Mouse (Mus musculus): ENCODE results near the gene Gm10401. TPM values are rescaled to one million over a fixed set of nuclear protein-coding genes. Genes with fewer than 3 reads are reported as not detected.

Gm10401 gene
- not detected in 2 replicates for total RNA-seq (2014; fragmentation: Nextera tagmentation)
- total RNA-seq (2017): 6.0 TPM in 1 of 2 replicates, not detected in the other

- ATAC-seq (replicated peaks; ENCODE audit: low FRiP score, low TSS enrichment, poor library complexity, severe bottlenecking): no peak
Observed at GRCm38 (mm10) chr5:115098195-115098594, at the start of gene Gm10401. TSS of gene Gm10401 (minus strand) at chr5:115098295.

GRCm38 (mm10) chr5:115147388-115147787 is 49.3 kb upstream of the Gm10401 start:
- no peak for ATAC-seq (replicated peaks; ENCODE audit: low FRiP score, low TSS enrichment, poor library complexity, severe bottlenecking)

GRCm38 (mm10) chr5:115146747-115147130 is 48.6 kb upstream of the Gm10401 start:
- no peak for ATAC-seq (replicated peaks; ENCODE audit: low FRiP score, low TSS enrichment, poor library complexity, severe bottlenecking)

DNA sequence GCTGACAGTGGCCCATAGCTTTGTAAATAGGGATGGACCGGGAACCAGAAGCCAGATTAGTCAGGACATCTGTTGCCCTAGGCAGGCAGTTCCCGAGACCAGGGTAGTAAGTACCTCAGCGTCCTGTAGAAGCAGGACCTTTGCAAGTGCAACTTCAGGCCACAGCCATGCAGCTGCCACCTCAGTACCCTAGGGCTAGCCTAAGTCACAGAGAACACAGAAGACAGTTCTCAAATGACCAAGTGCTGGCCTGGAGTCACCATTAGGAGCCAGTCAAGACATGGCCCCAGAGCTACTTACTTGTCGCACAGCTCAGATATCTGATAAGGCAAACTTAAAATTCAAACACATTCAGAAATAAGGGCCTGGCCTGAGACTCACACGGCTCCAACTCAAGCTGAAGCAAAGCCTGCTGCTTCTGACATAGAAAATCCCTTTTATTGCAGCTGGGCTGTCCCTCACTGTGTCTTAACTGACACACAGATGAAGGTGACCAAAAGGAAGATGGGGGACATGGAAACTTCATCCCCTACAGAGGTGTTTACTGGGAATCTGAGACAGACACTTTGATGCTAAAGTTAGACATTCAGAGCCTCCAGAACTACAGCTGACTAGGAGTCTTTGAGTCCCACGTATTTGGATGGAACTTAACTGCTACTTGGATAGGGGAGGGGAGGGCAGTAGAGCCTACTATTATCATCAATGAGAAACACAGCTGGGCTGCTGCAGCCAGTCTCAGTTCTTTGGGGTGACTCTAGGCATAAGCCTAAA is 48.1 kb upstream of the Gm10401 start:
- ATAC-seq (replicated peaks; ENCODE audit: low FRiP score, low TSS enrichment, poor library complexity, severe bottlenecking): no peak

DNA sequence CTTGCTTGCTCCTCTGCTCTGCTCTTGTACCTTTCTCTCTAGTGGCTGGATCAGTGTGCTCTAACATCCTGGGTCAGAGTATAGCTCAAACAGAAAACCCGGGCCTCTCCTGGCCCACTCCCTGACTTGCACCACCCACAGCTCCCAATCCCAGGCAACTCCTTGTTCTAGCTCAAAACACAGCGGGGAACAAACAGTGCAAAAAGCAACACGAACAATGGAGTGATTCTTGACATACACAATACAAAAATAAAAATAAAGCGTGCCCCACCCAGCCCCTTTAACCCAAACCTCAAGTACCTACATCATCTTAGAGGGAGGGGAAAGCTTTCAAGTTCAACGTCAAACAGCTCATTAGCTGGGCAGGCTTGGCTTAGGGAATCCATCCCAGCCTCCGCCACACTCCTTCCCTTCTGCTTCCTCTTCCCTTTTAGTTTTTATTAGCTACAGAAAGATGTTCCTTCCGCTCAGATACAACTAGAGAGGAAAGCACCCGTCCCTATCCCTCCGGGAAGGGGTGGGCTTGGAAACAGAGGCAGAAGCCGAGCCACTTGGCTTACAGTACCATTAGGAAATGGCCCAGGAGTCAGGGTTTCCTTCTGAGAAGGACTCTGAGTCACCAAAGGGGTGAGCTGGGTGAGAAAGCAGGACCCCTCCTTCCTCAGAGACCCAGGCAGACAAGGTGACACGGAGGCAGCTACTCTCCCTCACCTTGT is 47.3 kb upstream of the Gm10401 start:
- no peak for ATAC-seq (replicated peaks; ENCODE audit: low FRiP score, low TSS enrichment, poor library complexity, severe bottlenecking)

GRCm38 (mm10) chr5:115144471-115144870 is 46.4 kb upstream of the Gm10401 start:
- no peak for ATAC-seq (replicated peaks; ENCODE audit: low FRiP score, low TSS enrichment, poor library complexity, severe bottlenecking)

DNA sequence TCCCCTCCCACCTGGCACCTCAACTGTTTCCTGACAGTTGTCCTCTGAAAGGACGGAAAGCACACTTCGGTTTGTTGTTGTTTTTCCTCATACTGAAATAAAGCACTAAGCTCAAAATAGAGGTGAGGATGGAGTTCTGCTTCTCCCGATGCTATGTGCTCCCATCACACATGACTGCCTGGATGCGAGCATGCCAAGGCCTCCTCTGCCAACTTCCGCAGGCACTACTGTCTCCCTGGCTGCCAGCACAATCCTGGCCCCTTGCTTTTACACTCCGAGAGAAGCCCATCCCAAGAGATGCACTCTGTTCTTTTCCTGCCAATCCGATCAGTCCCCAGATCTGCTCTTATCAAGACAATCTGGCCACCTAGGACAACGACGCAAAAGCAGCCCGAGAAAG is 45.5 kb upstream of the Gm10401 start:
- ATAC-seq (replicated peaks; ENCODE audit: low FRiP score, low TSS enrichment, poor library complexity, severe bottlenecking): no peak

DNA sequence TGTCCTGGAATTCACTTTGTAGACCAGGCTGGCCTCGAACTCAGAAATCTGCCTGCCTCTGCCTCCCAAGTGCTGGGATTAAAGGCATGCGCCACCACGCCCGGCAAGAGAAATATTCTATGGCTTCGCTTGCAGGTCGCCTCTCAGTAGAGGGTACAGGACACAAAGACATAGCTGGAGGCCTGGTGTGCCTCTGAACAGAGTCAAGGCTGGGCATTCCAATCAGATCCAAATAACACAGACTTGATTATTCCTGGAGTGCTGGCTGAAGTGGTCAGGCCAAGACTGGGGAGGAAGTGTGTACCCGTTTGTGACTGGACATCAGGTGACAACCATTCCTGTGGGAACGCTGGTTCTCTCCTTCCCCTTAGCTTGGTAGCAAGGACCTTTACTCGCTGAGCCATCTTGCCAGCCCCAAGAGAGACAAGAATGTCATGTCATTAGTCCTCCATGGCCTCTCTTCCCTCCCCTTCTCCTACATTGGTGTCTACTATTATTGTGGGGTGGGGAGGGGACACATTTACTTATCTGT is 44.1 kb upstream of the Gm10401 start:
- no peak for ATAC-seq (replicated peaks; ENCODE audit: low FRiP score, low TSS enrichment, poor library complexity, severe bottlenecking)

GRCm38 (mm10) chr5:115140726-115141125 is 42.6 kb upstream of the Gm10401 start:
- no peak for ATAC-seq (replicated peaks; ENCODE audit: low FRiP score, low TSS enrichment, poor library complexity, severe bottlenecking)

DNA sequence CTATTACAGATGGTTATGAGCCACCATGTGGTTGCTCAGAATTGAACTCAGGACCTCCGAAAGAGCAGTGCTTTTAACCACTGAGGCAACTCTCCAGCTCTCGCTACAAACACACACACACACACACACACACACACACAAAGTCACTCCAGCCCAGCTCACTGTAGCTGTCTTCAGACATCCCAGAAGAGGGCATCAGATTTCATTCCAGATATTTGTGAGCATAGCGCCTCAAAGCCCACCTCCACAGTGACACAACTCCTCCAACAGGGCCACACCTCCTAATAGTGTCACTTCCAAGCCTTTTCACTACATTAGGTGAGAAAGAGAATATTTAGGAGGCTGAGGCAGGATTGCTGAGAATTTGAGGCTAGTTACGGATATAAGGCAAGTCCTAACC is 41.0 kb upstream of the Gm10401 start:
- no peak for ATAC-seq (replicated peaks; ENCODE audit: low FRiP score, low TSS enrichment, poor library complexity, severe bottlenecking)

DNA sequence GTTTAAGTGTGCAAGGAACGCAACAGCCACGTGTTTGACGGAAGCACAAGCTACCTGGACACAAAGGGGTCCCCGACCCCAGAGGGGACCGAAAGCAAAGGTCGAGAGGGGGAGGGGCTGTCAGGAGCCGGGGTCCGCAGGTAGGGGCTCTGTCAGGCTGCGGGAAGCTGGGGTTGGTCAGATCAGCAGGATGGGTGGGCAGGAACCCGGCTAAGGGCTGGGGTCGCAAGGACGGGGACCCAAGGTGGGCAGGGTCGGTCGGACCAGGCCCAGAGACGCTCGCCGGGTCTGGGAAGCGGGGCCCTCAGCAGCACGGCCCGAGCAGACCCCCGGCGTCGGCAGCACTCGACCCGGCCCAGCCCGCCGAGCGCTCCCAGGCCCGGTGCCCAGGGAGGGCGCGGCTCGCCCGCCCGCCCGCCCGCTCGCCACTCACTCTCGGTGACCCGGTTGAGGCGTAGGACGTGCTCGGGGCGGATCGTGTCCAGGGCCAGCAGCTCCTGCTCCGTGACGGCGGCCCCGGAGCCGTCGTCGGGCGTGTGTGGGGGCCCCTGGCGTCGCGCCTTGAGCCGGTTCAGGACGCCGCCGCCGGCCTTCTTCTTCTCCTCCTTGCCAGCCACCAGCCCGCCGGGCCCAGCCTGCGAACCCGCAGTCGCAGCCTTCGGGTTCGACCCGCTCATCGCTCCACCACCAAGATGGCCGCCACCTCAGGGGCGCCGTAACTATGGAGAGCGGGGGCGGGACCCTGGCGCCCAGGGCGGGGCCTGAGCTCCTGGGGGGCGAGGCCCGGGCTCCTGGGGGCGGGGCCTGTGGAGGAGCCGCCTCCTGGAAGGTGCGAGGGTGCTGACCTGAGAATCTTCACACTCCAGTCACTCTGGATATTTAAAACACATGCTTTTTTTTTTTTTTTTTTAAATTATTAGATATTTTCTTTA is 36.4 kb upstream of the Gm10401 start, which contains the start of gene Unc119b:
TSS of gene Unc119b (minus strand) at position 742 of the 932 bp plus-strand sequence.
- peak; percentile 96 for ATAC-seq (replicated peaks; ENCODE audit: low FRiP score, low TSS enrichment, poor library complexity, severe bottlenecking)

DNA sequence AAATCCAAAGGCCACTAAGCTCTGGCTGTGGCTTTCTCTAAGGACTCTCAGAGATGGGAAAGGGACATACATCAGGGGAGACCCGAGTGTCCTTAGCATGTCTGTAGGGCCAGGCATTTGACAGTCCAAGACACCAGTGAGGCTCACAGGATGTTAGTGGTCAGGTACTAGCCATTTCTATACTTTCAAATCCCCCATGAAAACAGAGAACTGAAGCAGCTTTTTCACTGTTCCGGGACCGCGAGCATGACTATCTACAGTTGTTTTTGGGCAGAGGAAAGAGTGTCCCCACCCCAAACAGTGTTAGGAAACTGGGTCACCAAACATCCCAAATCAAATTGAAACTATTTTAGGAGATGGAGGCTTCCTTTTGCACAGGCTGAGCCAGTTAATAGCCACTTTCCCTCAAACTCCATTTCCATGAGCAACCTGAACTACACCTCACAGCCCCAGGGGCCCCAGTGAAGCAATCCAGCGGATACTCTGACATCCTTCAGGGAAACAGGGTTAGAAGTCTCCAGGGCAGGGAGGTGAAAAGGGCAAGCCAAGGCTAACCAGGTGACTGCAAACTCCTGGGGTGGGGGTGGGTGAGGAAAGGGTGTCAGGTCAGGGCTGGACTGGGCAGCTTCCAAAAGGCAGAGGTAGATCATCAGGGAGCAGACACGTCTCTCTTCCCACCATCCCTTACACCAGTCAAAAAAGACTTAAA is 35.4 kb upstream of the Gm10401 start:
- ATAC-seq (replicated peaks; ENCODE audit: low FRiP score, low TSS enrichment, poor library complexity, severe bottlenecking): no peak

DNA sequence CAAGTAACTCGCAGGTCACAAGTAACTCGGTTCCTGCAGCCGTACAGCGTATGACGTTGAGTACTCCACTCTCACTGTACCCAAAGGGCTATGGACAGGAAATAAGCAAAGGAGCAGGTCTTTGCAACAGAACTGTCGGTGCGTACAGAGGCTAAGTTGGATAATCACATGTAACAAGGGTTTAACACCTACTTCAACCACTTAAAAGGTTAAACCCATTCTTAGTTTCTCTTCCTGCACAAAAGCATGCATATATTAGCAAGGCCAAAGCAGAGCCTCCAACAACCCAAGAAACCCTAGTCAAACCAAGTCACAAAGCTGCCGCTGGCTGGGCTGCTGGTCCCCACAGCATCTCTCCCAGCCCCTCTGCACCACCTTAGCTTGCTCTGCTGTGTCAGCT is 34.4 kb upstream of the Gm10401 start:
- ATAC-seq (replicated peaks; ENCODE audit: low FRiP score, low TSS enrichment, poor library complexity, severe bottlenecking): no peak

DNA sequence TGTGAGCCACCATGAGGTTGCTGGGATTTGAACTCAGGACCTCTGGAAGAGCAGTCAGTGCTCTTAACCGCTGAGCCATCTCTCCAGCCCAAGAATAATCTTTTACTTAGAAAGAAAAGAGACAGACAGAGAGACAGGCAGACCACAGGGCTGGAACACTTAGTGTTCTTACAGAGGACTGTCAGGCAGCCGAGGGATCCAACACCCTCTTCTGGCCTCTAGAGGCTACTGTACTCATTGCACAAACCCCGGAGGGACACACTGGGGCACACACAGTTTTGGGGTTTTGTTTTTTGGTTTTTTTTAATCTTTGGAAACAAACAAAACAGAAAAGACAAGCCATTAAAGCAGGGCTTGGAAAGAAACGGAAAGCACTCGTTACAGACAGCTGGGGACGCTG is 31.2 kb upstream of the Gm10401 start:
- ATAC-seq (replicated peaks; ENCODE audit: low FRiP score, low TSS enrichment, poor library complexity, severe bottlenecking): no peak

DNA sequence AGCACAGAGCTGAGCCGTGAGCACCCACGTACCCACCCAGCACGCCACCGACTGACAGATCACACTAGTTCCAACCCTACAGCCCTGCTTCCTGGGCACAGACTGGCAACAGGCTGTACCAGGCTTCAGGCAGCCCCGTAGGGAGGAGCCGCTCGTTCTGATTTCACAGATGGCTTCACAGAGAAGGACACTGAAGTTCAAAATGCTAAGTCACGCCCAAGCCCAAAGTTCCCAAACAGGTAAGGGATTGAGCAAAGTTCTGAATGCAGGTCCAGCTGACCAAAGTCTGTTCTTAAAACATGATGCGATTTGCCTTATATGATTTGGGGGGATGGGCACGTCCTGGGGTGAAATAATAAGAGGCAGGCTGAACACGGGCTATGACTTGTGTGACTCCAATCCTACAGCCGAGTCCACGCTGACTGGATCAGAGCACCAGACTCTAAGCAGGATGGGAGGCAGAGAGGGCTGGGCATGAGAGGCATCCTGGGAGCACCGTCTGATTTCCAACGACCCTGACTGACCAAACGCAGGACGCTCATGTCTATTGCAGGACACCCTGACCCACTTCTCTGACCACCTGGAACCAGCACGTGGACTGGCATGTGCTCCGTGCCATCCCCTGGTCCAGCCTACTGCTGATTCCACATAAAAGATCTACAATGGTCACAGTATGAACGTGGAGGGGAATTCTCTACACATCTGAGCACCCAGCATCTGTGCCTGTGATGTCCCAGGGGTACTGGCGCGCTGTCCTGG is 29.5 kb upstream of the Gm10401 start:
- ATAC-seq (replicated peaks; ENCODE audit: low FRiP score, low TSS enrichment, poor library complexity, severe bottlenecking): no peak

DNA sequence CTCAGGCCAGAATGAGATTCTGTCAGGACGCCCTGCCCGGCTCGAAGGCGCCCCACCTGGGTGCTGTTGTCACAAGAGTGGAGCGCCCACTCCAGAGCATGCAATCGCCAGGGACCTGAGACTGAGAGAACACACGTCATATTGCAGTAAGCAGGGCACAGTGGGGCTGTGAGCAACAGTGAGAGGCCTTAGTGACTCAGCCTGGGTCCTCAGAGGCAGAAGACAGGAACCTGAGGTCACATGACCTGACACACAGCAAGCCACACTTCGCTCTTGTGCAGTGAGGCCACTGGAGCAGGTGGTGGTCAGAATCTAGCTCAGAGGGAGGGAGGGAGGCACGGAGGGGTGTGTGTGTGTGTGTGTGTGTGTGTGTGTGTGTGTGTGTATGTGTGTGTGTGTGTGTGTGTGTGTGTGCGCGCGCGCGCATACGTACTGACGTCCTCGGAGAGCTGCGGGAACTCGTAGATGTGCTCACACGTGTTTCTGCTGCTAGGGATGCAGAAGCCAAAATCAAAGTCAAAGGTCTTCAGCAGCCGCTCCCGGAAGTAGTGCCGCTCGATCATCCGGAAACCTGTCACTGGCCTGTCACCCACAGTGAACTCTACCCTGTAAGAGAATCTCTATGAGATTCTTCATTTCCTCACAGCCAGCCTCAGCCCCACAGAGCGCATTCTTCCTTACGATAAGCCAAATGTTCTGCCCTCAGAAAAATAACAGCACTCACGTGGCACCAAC is 28.6 kb upstream of the Gm10401 start:
- no peak for ATAC-seq (replicated peaks; ENCODE audit: low FRiP score, low TSS enrichment, poor library complexity, severe bottlenecking)

- peak; percentile 95 for ATAC-seq (replicated peaks; ENCODE audit: low FRiP score, low TSS enrichment, poor library complexity, severe bottlenecking)
Observed at GRCm38 (mm10) chr5:115125211-115125871, 27.2 kb upstream of the Gm10401 start.
